Mouse (Mus musculus): ENCODE measurements around the gene Unc93a2. TPM values are rescaled to one million over a fixed set of nuclear protein-coding genes. Genes with fewer than 3 reads are reported as not detected.

The Unc93a2 gene
- polyA plus RNA-seq, 1 experiment from 2014 or later, result 0.09 TPM

Other genes starting within 250 kb of the Unc93a2 start
- 21.9 and 22.5 TPM in 2 replicates for gene Rps6ka2, start 215.3 kb downstream of the Unc93a2 start, polyA plus RNA-seq (2015; fragmentation: Nextera tagmentation; extraction: Ambion mirVana)
- gene Tcp10a, start 60.8 kb downstream of the Unc93a2 start, polyA plus RNA-seq (2015; fragmentation: Nextera tagmentation; extraction: Ambion mirVana), result not detected in 2 replicates
- not detected in 2 replicates for gene Ttll2, start 32.8 kb downstream of the Unc93a2 start, polyA plus RNA-seq (2015; fragmentation: Nextera tagmentation; extraction: Ambion mirVana)
- gene Gm49630, start 13.5 kb downstream of the Unc93a2 start, polyA plus RNA-seq (2015; fragmentation: Nextera tagmentation; extraction: Ambion mirVana), result not detected in 2 replicates